Mouse (Mus musculus): ENCODE data around the gene Olfr1134. TPM values are rescaled to one million over a fixed set of nuclear protein-coding genes. Genes with fewer than 3 reads are reported as not detected.
"Not testable (repeated sequence)": the region's sequence is repeated elsewhere in the genome, so short reads cannot be mapped to it uniquely, and the experiment has no call there.

Gene Olfr1134
- not detected in 2 replicates for polyA plus RNA-seq (2014; fragmentation: Nextera tagmentation; extraction: Ambion mirVana)

DNA sequence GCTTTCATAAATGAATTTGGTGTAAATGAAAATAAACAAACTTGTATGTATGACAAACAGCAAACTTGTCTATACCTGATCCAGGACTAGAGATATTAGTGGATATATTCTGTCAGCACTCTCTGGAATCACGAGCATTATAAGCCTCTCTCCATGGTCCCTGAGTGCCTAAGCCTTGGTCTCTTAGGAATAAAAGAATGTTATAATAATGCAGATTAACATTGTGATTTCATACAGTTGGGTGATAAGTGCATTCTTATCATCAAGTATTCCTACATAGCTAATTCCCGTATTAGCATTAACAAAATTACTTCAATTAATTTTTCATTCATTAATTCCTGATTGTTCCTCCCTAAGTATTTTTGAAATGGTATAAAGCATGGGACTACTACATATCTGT, at the start of gene Olfr1134:
Gene Olfr1134 (minus strand): TSS at position 101 of the 400 bp plus-strand sequence.
- ATAC-seq (ENCODE audit: insufficient read depth, low FRiP score, low TSS enrichment): no peak; the same call in 1 of the 2 replicates
- no peaks in the 10 kb centered on the region for H3K4me1 ChIP-seq (ENCODE audit: control insufficient read depth, insufficient read depth, low read length)
- 86% methylated on average over 2 of the region's 2 CpGs for whole genome bisulfite sequencing
- no peaks in the 10 kb centered on the region for H3K36me3 ChIP-seq (ENCODE audit: control insufficient read depth, insufficient read depth, low read length)
- no peak within 1 kb of the TSS for H3K4me2 ChIP-seq (ENCODE audit: low read depth)
- no peaks in the 10 kb centered on the region for H3K9me3 ChIP-seq (ENCODE audit: control insufficient read depth, low read length)
- no peak within 1 kb of the TSS for H3K9ac ChIP-seq (ENCODE audit: low read length)
- no peak within 1 kb of the TSS for H3K27ac ChIP-seq (ENCODE audit: low read depth, low read length)
- no peak for DNase-seq (ENCODE audit: low spot score)
- no peak within 1 kb of the TSS for H3K4me3 ChIP-seq (ENCODE audit: low read depth, low read length)
- H3K27me3 ChIP-seq (ENCODE audit: control insufficient read depth, insufficient read depth, low read length): no peaks in the 10 kb centered on the region

DNA sequence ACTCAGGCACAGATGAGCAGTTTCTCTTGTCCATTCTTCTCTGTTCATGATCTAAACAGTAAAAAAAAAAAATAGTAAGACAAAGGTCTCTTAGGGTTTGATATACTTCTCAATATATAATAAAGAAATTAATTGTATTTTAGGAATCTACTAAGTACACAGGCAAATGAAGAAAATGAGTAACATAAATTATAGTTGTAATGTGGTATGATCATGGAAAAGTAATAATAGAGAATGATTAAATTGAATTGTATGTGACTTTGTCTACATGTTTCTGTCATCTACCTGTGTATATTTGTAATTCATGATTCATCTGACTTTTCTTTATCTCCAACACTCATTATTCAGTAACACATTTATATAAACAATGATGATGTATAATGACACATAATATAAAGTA, 35.6 kb upstream of the Olfr1134 start, which contains the start of gene Olfr1136:
Gene Olfr1136 (minus strand): TSS at position 101 of the 400 bp plus-strand sequence.
- Histone ChIP-seq H3K4me1 (ENCODE audit: control insufficient read depth, insufficient read depth, low read length) (no peaks in the 10 kb centered on the region), H3K36me3 (ENCODE audit: control insufficient read depth, insufficient read depth, low read length) (no peaks in the 10 kb centered on the region)
- ATAC-seq (ENCODE audit: insufficient read depth, low FRiP score, low TSS enrichment): no peak

DNA sequence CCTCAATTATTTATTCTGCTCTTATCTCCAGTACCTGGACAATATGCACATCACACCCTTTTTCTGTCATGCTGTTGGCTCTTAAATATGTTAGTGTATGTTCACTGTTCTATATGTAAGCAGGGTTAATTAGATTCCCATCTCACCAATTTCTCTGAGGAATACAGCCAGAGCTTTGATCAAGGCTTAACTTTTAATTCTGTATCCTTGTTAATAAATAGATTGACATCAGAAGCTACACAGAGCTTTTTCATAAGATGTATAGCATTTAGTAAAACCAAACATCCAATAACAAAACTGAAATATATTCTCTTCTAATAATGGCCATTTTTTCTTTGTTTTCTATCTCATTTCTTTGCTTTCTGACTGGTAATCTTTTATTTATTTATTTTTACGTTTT, 15.3 kb upstream of the Olfr1134 start, which contains the start of gene Olfr1135:
Gene Olfr1135 (minus strand): TSS at position 101 of the 400 bp plus-strand sequence.
- 17% methylated on average over 1 of the region's 1 CpGs for WGBS
- no peaks in the 10 kb centered on the region for H3K36me3 ChIP-seq (ENCODE audit: control insufficient read depth, insufficient read depth, low read length)

More for the DNA sequence above, 35.6 kb upstream of the Olfr1134 start, which contains the start of gene Olfr1136:
- Histone ChIP-seq H3K27ac (ENCODE audit: low read depth, low read length) (no peak within 1 kb of the TSS), H3K27me3 (ENCODE audit: control insufficient read depth, insufficient read depth, low read length) (no peaks in the 10 kb centered on the region), H3K9me3 (ENCODE audit: control insufficient read depth, low read length) (no peaks in the 10 kb centered on the region), H3K4me2 (ENCODE audit: low read depth) (no peak within 1 kb of the TSS), H3K4me3 (ENCODE audit: low read depth, low read length) (no peak within 1 kb of the TSS), H3K9ac (ENCODE audit: low read length) (no peak within 1 kb of the TSS)
- no peak for DNase-seq (ENCODE audit: low spot score)

DNA sequence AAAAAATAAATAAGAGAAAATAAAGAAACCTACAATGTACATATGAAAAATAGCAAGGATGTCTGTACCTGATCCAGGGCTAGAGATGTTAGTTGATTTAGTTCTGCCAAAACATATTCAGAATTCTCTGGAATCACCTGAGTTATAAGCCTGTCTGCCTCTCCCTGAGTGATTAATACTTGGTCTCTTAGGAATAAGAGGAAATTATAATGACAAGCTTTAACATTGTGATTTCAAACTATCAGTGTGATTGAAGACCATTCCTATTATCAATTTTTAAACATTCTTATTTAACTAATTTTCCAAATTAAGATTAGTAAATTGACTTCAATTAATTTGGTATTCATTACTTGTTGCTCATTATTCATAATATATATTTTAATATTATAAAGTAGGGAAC, 11.0 kb downstream of the Olfr1134 start, which contains the start of gene Olfr1133:
Gene Olfr1133 (minus strand): TSS at position 101 of the 400 bp plus-strand sequence.
- Histone ChIP-seq H3K27me3 (ENCODE audit: control insufficient read depth, insufficient read depth, low read length) (no peaks in the 10 kb centered on the region), H3K4me2 (ENCODE audit: low read depth) (no peak within 1 kb of the TSS), H3K4me3 (ENCODE audit: low read depth, low read length) (no peak within 1 kb of the TSS), H3K27ac (ENCODE audit: low read depth, low read length) (no peak within 1 kb of the TSS), H3K36me3 (ENCODE audit: control insufficient read depth, insufficient read depth, low read length) (no peaks in the 10 kb centered on the region), H3K9me3 (ENCODE audit: control insufficient read depth, low read length) (no peaks in the 10 kb centered on the region), H3K9ac (ENCODE audit: low read length) (no peak within 1 kb of the TSS), H3K4me1 (ENCODE audit: control insufficient read depth, insufficient read depth, low read length) (no peaks in the 10 kb centered on the region)
- ATAC-seq (ENCODE audit: insufficient read depth, low FRiP score, low TSS enrichment) (no peak), DNase-seq (ENCODE audit: low spot score) (no peak)

More for the DNA sequence above, 15.3 kb upstream of the Olfr1134 start, which contains the start of gene Olfr1135:
- Histone ChIP-seq H3K9ac (ENCODE audit: low read length) (no peak within 1 kb of the TSS), H3K4me3 (ENCODE audit: low read depth, low read length) (no peak within 1 kb of the TSS), H3K27ac (ENCODE audit: low read depth, low read length) (no peak within 1 kb of the TSS), H3K27me3 (ENCODE audit: control insufficient read depth, insufficient read depth, low read length) (no peaks in the 10 kb centered on the region), H3K4me1 (ENCODE audit: control insufficient read depth, insufficient read depth, low read length) (no peaks in the 10 kb centered on the region), H3K4me2 (ENCODE audit: low read depth) (no peak within 1 kb of the TSS), H3K9me3 (ENCODE audit: control insufficient read depth, low read length) (no peaks in the 10 kb centered on the region)
- no peak for ATAC-seq (ENCODE audit: insufficient read depth, low FRiP score, low TSS enrichment)
- no peak for DNase-seq (ENCODE audit: low spot score)

- no peak for ATAC-seq (ENCODE audit: insufficient read depth, low FRiP score, low TSS enrichment)
- Histone ChIP-seq H3K9ac (ENCODE audit: low read length) (no peak overlapping the region), H3K4me3 (ENCODE audit: low read depth, low read length) (no peak overlapping the region), H3K27ac (ENCODE audit: low read depth, low read length) (no peak overlapping the region), H3K9me3 (ENCODE audit: control insufficient read depth, low read length) (no peaks in the 10 kb centered on the region), H3K27me3 (ENCODE audit: control insufficient read depth, insufficient read depth, low read length) (no peaks in the 10 kb centered on the region), H3K36me3 (ENCODE audit: control insufficient read depth, insufficient read depth, low read length) (no peaks in the 10 kb centered on the region), H3K4me1 (ENCODE audit: control insufficient read depth, insufficient read depth, low read length) (no peaks in the 10 kb centered on the region), H3K4me2 (ENCODE audit: low read depth) (no peak overlapping the region)
- no peak for DNase-seq (ENCODE audit: low spot score)
These were observed 15.8 kb downstream of the Olfr1134 start for GRCm38 (mm10) chr2:87642441-87642840.

GRCm38 (mm10) chr2:87637435-87637834, 20.8 kb downstream of the Olfr1134 start, which contains the start of gene Olfr1132:
Gene Olfr1132 (minus strand): TSS chr2:87637535.
- Histone ChIP-seq H3K9me3 (ENCODE audit: control insufficient read depth, low read length) (no peaks in the 10 kb centered on the region), H3K27me3 (ENCODE audit: control insufficient read depth, insufficient read depth, low read length) (no peaks in the 10 kb centered on the region), H3K27ac (ENCODE audit: low read depth, low read length) (no peak within 1 kb of the TSS), H3K36me3 (ENCODE audit: control insufficient read depth, insufficient read depth, low read length) (no peaks in the 10 kb centered on the region), H3K4me1 (ENCODE audit: control insufficient read depth, insufficient read depth, low read length) (no peaks in the 10 kb centered on the region), H3K4me3 (ENCODE audit: low read depth, low read length) (no peak within 1 kb of the TSS), H3K9ac (ENCODE audit: low read length) (no peak within 1 kb of the TSS), H3K4me2 (ENCODE audit: low read depth) (no peak within 1 kb of the TSS)
- ATAC-seq (ENCODE audit: insufficient read depth, low FRiP score, low TSS enrichment) (no peak), DNase-seq (ENCODE audit: low spot score) (no peak)

DNA sequence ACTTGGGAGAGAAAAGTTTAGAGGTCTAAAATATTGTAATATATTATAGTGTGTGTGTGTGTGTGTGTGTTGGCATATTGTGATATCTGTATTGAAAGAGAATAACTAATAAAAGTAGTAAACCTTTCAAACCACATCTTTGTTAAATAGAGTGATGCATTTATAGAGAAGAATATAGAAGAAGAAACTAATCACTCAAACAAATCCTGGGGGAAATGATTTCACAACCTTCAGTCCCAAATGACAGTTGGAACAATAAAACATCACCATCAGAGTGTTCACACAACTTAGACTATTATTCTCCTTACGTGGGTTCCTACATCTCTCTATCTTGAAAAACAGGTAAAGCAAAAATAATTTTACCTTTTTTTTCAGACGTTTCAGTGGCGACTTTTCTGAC, 31.5 kb downstream of the Olfr1134 start, which contains the start of gene Olfr1131:
Gene Olfr1131 (plus strand): TSS at position 301 of the 400 bp plus-strand sequence.
- WGBS: 72% methylated on average over 3 of the region's 3 CpGs
- ATAC-seq (ENCODE audit: insufficient read depth, low FRiP score, low TSS enrichment): no peak
- no peaks in the 10 kb centered on the region for H3K27me3 ChIP-seq (ENCODE audit: control insufficient read depth, insufficient read depth, low read length)

DNA sequence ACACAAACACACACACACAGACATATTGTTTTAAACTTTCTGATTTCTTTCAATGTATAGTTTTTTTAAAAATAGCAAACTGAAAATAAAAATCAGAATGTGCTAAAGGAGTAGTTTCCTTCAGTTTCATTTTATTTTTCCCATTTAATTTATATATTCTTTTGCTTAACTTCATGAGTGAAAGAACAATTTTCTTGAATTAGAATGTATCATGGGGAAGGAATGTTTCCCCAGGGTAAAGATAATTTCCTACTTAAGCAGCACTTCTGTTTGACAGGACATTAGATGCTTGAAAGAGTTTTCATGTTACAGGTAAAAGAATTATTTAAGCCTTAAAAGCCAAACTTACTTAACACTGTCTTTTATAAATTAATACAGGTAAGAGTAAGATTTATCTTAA, 52.3 kb downstream of the Olfr1134 start, which contains the start of gene Olfr1130:
Gene Olfr1130 (plus strand): TSS at position 301 of the 400 bp plus-strand sequence.
- H3K9ac ChIP-seq (ENCODE audit: low read length); H3K36me3 ChIP-seq (ENCODE audit: control insufficient read depth, insufficient read depth, low read length); ATAC-seq (ENCODE audit: insufficient read depth, low FRiP score, low TSS enrichment); H3K27me3 ChIP-seq (ENCODE audit: control insufficient read depth, insufficient read depth, low read length); H3K9me3 ChIP-seq (ENCODE audit: control insufficient read depth, low read length); H3K27ac ChIP-seq (ENCODE audit: low read depth, low read length); H3K4me1 ChIP-seq (ENCODE audit: control insufficient read depth, insufficient read depth, low read length); H3K4me2 ChIP-seq (ENCODE audit: low read depth); DNase-seq (ENCODE audit: low spot score); H3K4me3 ChIP-seq (ENCODE audit: low read depth, low read length): not testable (repeated sequence)

More for the DNA sequence above, 31.5 kb downstream of the Olfr1134 start, which contains the start of gene Olfr1131:
- Histone ChIP-seq H3K27ac (ENCODE audit: low read depth, low read length) (no peak within 1 kb of the TSS), H3K4me3 (ENCODE audit: low read depth, low read length) (no peak within 1 kb of the TSS), H3K36me3 (ENCODE audit: control insufficient read depth, insufficient read depth, low read length) (no peaks in the 10 kb centered on the region), H3K4me2 (ENCODE audit: low read depth) (no peak within 1 kb of the TSS), H3K9me3 (ENCODE audit: control insufficient read depth, low read length) (no peaks in the 10 kb centered on the region), H3K9ac (ENCODE audit: low read length) (no peak within 1 kb of the TSS), H3K4me1 (ENCODE audit: control insufficient read depth, insufficient read depth, low read length) (no peaks in the 10 kb centered on the region)
- no peak for DNase-seq (ENCODE audit: low spot score)
